Mouse (Mus musculus) CH12.LX (cell line): ENCODE results near the gene Chchd6.

Experiments used
- CTCF ChIP-seq, 2 experiments: IDR thresholded peaks in 1 of 2; conservative IDR thresholded peaks in 1 of 2; 2 replicates each; pipeline ENCODE4 v1.5.1; 2011 to 2012; ENCODE audit warnings: low read depth in 2 of 2, low read length in 2 of 2, improper control_type of control experiment in 1 of 2, inconsistent platforms in 1 of 2, mild to moderate bottlenecking in 1 of 2, moderate library complexity in 1 of 2
- ELF1 ChIP-seq: IDR thresholded peaks from 2 replicates; pipeline ENCODE4 v1.6.1; 2014; ENCODE audit warnings: low read depth, mild to moderate bottlenecking, inconsistent platforms, low read length, improper control_type of control experiment
- JUND ChIP-seq: conservative IDR thresholded peaks from 2 replicates; pipeline ENCODE4 v1.6.1; 2011; ENCODE audit warnings: low read depth, low read length, improper control_type of control experiment
- NRF1 ChIP-seq: IDR thresholded peaks from 2 replicates; pipeline ENCODE4 v1.6.1; 2014; ENCODE audit warnings: low read depth, mild to moderate bottlenecking, inconsistent platforms, low read length, improper control_type of control experiment, moderate library complexity
- POLR2A ChIP-seq: IDR thresholded peaks from 2 replicates; pipeline ENCODE4 v1.6.1; 2011; ENCODE audit warnings: low read depth, mild to moderate bottlenecking, improper control_type of control experiment, low read length

GRCm38 (mm10) chr6:89421503-89421902 lies 173.9 kb downstream of the Chchd6 start:
- TF ChIP-seq CTCF (conservative IDR thresholded peaks at IDR 0.05 in 1 of 2, IDR thresholded peaks at IDR 0.05 in 1 of 2; ENCODE audit: low read depth in 2 of 2, low read length in 2 of 2) (no peak), NRF1 (no peak), POLR2A (no peak), JUND (no peak), ELF1 (no peak)
